In genomic region chr13:3708896-3709631, GRCm38 (mm10) we compare ENCODE assay signal across 10 mouse cellular contexts.
DNase-seq lines count a peak whose midpoint lies in the region; TF ChIP-seq lines count a peak whose summit lies in the region.
"Had no signal": no experiment of that assay in that cellular context is flagged by ENCODE, and none has a peak within 500 bp of the region (broad histone marks: within the 10 kb centered on the region; RNA-seq: fewer than 3 reads in every experiment).

No protein-coding gene starts in this region.

- peak; percentile 26 for DNase-seq in heart, adult 8-10 months (ENCODE audit: low spot score)
- DNase-seq in heart, postnatal 25 days (ENCODE audit: low spot score), result no peak
- peak; percentile 56 for DNase-seq in embryo, embryonic 9.5 days (ENCODE audit: extremely low spot score)
- DNase-seq in hindbrain, embryonic 10.5 days (ENCODE audit: low spot score), result peak; percentile 54
- DNase-seq in mesoderm, embryonic 11.5 days (ENCODE audit: low read depth, low spot score), result peak; percentile 90
- DNase-seq in left cerebral cortex, adult 2 months (ENCODE audit: extremely low spot score in 1 of 2, low spot score in 2 of 2), result no peak
- no peak for DNase-seq in urinary bladder, postnatal 36 days (ENCODE audit: low spot score in 2 of 2)
- DNase-seq in ovary, postnatal 14 days (ENCODE audit: low spot score), result no peak
- DNase-seq: cerebellum, adult 18-20 months had no signal

- 60% methylated on average over 14 of the region's 14 CpGs for whole genome bisulfite sequencing in hindbrain, embryonic 10.5 days

- no peaks in the 10 kb centered on the region for H3K36me3 ChIP-seq in hindbrain, embryonic 10.5 days

- TF ChIP-seq CTCF in left cerebral cortex, adult 2 months (IDR thresholded peaks at IDR 0.05), result no peak

- H3K4me3 ChIP-seq in hindbrain, embryonic 10.5 days, result no peak overlapping the region
- H3K4me3 ChIP-seq in left cerebral cortex, adult 2 months, result no peak overlapping the region
- H3K4me3 ChIP-seq: myocyte had no signal

- H3K4me1 ChIP-seq in hindbrain, embryonic 10.5 days (replicated peaks), result peaks cover 14% of the 10 kb centered on the region

- no peaks in the 10 kb centered on the region; the same call in 1 of the 2 replicates for H3K9me3 ChIP-seq in hindbrain, embryonic 10.5 days

- 0 out of 2 replicates have a peak overlapping the region, but pooled peaks have one; percentile 13 for H3K27ac ChIP-seq in hindbrain, embryonic 10.5 days
- no peak overlapping the region for H3K27ac ChIP-seq in left cerebral cortex, adult 2 months

- peaks cover 3% of the 10 kb centered on the region; the same call in 1 of the 2 replicates for H3K27me3 ChIP-seq in hindbrain, embryonic 10.5 days (ENCODE audit: insufficient read depth, poor library complexity, severe bottlenecking)

- intact Hi-C loops in heart, postnatal 25 days (cut with DNase I), result no loop called here
- intact Hi-C loops in left cerebral cortex, adult 2 months (cut with DNase I), result no loop called here

Comparison
In these comparisons a context has a peak if more than half of its experiments do, and no peak if none do; other contexts are left out.
1. DNase-seq: peak in heart, adult 8-10 months (single experiment), embryo, embryonic 9.5 days (single experiment), hindbrain, embryonic 10.5 days (single experiment) and mesoderm, embryonic 11.5 days (single experiment); none in heart, postnatal 25 days (single experiment), left cerebral cortex, adult 2 months (0 of 2), urinary bladder, postnatal 36 days (0 of 2) and ovary, postnatal 14 days (single experiment).